Comparison of ENCODE assay signal across 14 mouse cellular contexts in genomic region chr16:21607651-21608040, GRCm38 (mm10).
DNase-seq lines count a peak whose midpoint lies in the region; ATAC-seq and TF ChIP-seq lines count a peak whose summit lies in the region.
"Had no signal": no experiment of that assay in that cellular context is flagged by ENCODE, and none has a peak within 500 bp of the region (broad histone marks: within the 10 kb centered on the region; RNA-seq: fewer than 3 reads in every experiment).

No protein-coding gene starts in this region.

- H3K27me3 ChIP-seq in heart, embryonic 15.5 days = no peaks in the 10 kb centered on the region
- H3K27me3 ChIP-seq in kidney, postnatal 0 days (ENCODE audit: insufficient read depth, low read length) = no peaks in the 10 kb centered on the region
- no peaks in the 10 kb centered on the region for H3K27me3 ChIP-seq in neural tube, embryonic 13.5 days
- H3K27me3 ChIP-seq: embryonic facial prominence, embryonic 15.5 days had no signal

- H3K9me3 ChIP-seq in heart, embryonic 15.5 days (replicated peaks) = no peaks in the 10 kb centered on the region
- no peaks in the 10 kb centered on the region for H3K9me3 ChIP-seq in kidney, postnatal 0 days (replicated peaks; ENCODE audit: low read length)
- H3K9me3 ChIP-seq in neural tube, embryonic 13.5 days = 0 out of 2 replicates have a peak, but pooled peaks cover 2% of the 10 kb centered on the region
- H3K9me3 ChIP-seq: embryonic facial prominence, embryonic 15.5 days had no signal

- no peak for ATAC-seq in heart, embryonic 15.5 days (replicated peaks; ENCODE audit: insufficient number of reproducible peaks, insufficient read depth, low FRiP score, low read depth)
- ATAC-seq in kidney, postnatal 0 days (replicated peaks; ENCODE audit: low FRiP score, low read depth) = no peak; the same call in 1 of the 2 replicates
- peak; percentile 49; the same call in 1 of the 2 replicates for ATAC-seq in neural tube, embryonic 13.5 days (ENCODE audit: low read depth)
- no peak for ATAC-seq in monocyte, adult 5-6 weeks (replicated peaks; ENCODE audit: insufficient number of reproducible peaks, low FRiP score, low TSS enrichment, poor library complexity, severe bottlenecking)

- H3K4me3 ChIP-seq in heart, embryonic 15.5 days = no peak overlapping the region
- H3K4me3 ChIP-seq in kidney, postnatal 0 days (replicated peaks; ENCODE audit: low read depth, low read length) = no peak overlapping the region
- no peak overlapping the region for H3K4me3 ChIP-seq in neural tube, embryonic 13.5 days
- H3K4me3 ChIP-seq: embryonic facial prominence, embryonic 15.5 days had no signal

- no peaks in the 10 kb centered on the region for H3K36me3 ChIP-seq in heart, embryonic 15.5 days
- no peaks in the 10 kb centered on the region for H3K36me3 ChIP-seq in kidney, postnatal 0 days (ENCODE audit: insufficient read depth, low read length)
- H3K36me3 ChIP-seq in neural tube, embryonic 13.5 days = peaks cover 7% of the 10 kb centered on the region; the same call in 1 of the 2 replicates
- H3K36me3 ChIP-seq: embryonic facial prominence, embryonic 15.5 days had no signal

- WGBS in heart, embryonic 15.5 days = 64% methylated on average over 5 of the region's 5 CpGs
- WGBS in kidney, postnatal 0 days = 49% methylated on average over 5 of the region's 5 CpGs
- WGBS in neural tube, embryonic 13.5 days = 83% methylated on average over 5 of the region's 5 CpGs

- no peak for TF ChIP-seq CTCF in kidney, postnatal 0 days (IDR thresholded peaks at IDR 0.05; ENCODE audit: low read depth)

- intact Hi-C loops in heart, postnatal 36 days (cut with DNase I) = no loop called here

- no peak for DNase-seq in heart, postnatal 36 days
- peak; percentile 27 for DNase-seq in kidney, postnatal 0 days (ENCODE audit: low spot score)
- DNase-seq in kidney, postnatal 14 days = no peak
- DNase-seq in neural tube, embryonic 10.5 days (ENCODE audit: extremely low spot score, low spot score) = no peak
- DNase-seq: adrenal gland, postnatal 25 days; cerebellum, adult 8-10 months; gastrocnemius, postnatal 14 days; lung, postnatal 36 days; thymus, adult 18-20 months had no signal

- H3K4me1 ChIP-seq in heart, embryonic 15.5 days (replicated peaks) = peaks cover 27% of the 10 kb centered on the region
- peaks cover 13% of the 10 kb centered on the region for H3K4me1 ChIP-seq in kidney, postnatal 0 days (replicated peaks; ENCODE audit: insufficient read depth, low read length)
- peaks cover 34% of the 10 kb centered on the region for H3K4me1 ChIP-seq in neural tube, embryonic 13.5 days (replicated peaks)
- H3K4me1 ChIP-seq: embryonic facial prominence, embryonic 15.5 days had no signal

- H3K9ac ChIP-seq in heart, embryonic 15.5 days = no peak overlapping the region
- no peak overlapping the region for H3K9ac ChIP-seq in kidney, postnatal 0 days (ENCODE audit: low read depth, low read length)
- no peak overlapping the region for H3K9ac ChIP-seq in neural tube, embryonic 13.5 days
- H3K9ac ChIP-seq: embryonic facial prominence, embryonic 15.5 days had no signal

- H3K4me2 ChIP-seq in heart, embryonic 15.5 days = no peak overlapping the region
- no peak overlapping the region for H3K4me2 ChIP-seq in kidney, postnatal 0 days (ENCODE audit: low read length)
- H3K4me2 ChIP-seq in neural tube, embryonic 13.5 days = no peak overlapping the region
- H3K4me2 ChIP-seq: embryonic facial prominence, embryonic 15.5 days; midbrain, embryonic 11.5 days had no signal

- peak overlapping the region; percentile 45 for H3K27ac ChIP-seq in heart, embryonic 15.5 days
- no peak overlapping the region; the same call in 1 of the 2 replicates for H3K27ac ChIP-seq in kidney, postnatal 0 days
- peak overlapping the region; percentile 55 for H3K27ac ChIP-seq in neural tube, embryonic 13.5 days (replicated peaks)
- H3K27ac ChIP-seq: embryonic facial prominence, embryonic 15.5 days had no signal
